Mouse (Mus musculus) hindbrain, embryonic 12.5 days (tissue): ENCODE results near the gene Fam126a. TPM values are rescaled to one million over a fixed set of nuclear protein-coding genes. Genes with fewer than 3 reads are reported as not detected.
"Not testable (repeated sequence)": the region's sequence is repeated elsewhere in the genome, so short reads cannot be mapped to it uniquely, and the experiment has no call there.

Source experiments
- ATAC-seq: fragments of 200-750 bp; cut with Nextera tagmentation; 2 replicates; pipeline ENCODE4 v1.8.0; 2017; ENCODE audit warnings: moderate TSS enrichment; ENCODE audit not compliant: low FRiP score
- H3K27ac ChIP-seq: fragments of 300-500 bp; sonication (generic); 2 replicates; pipeline ENCODE4 v1.5.1; 2016; ENCODE audit warnings: mild to moderate bottlenecking
- H3K27me3 ChIP-seq: fragments of 300-500 bp; sonication (generic); 2 replicates; pipeline ENCODE4 v1.6.1; 2016; ENCODE audit warnings: mild to moderate bottlenecking
- H3K36me3 ChIP-seq: fragments of 300-500 bp; sonication (generic); 2 replicates; pipeline ENCODE4 v1.6.1; 2016; ENCODE audit warnings: mild to moderate bottlenecking
- H3K4me1 ChIP-seq: fragments of 300-500 bp; sonication (generic); 2 replicates; pipeline ENCODE4 v1.6.1; 2016
- H3K4me2 ChIP-seq: fragments of 300-500 bp; sonication (generic); replicated peaks from 2 replicates; pipeline ENCODE4 v1.6.1; 2016; ENCODE audit warnings: mild to moderate bottlenecking
- H3K4me3 ChIP-seq: fragments of 300-500 bp; sonication (generic); 2 replicates; pipeline ENCODE4 v1.5.1; 2016; ENCODE audit warnings: mild to moderate bottlenecking
- H3K9ac ChIP-seq: fragments of 300-500 bp; sonication (generic); 2 replicates; pipeline ENCODE4 v1.6.1; 2016; ENCODE audit warnings: mild to moderate bottlenecking, moderate library complexity
- H3K9me3 ChIP-seq: fragments of 300-500 bp; sonication (generic); replicated peaks from 2 replicates; pipeline ENCODE4 v1.6.1; 2016; ENCODE audit warnings: mild to moderate bottlenecking
- WGBS: fragments of 180-500 bp; shearing (Covaris S2); methylation state at CpG from one replicate; pipeline ENCODE4 v1.1.7; 2016; 5-methylcytosine and 5-hydroxymethylcytosine counted together
- polyA plus RNA-seq: library from polyadenylated mRNA; unstranded; fragments of >200 nt; fragmentation: Nextera tagmentation; extraction: Ambion mirVana; gene quantifications from 2 replicates; pipeline ENCODE4 v1.2.1, GENCODE M21; 2016

Fam126a gene
- polyA plus RNA-seq, 1 experiment from 2014 or later = 50.0 TPM

DNA sequence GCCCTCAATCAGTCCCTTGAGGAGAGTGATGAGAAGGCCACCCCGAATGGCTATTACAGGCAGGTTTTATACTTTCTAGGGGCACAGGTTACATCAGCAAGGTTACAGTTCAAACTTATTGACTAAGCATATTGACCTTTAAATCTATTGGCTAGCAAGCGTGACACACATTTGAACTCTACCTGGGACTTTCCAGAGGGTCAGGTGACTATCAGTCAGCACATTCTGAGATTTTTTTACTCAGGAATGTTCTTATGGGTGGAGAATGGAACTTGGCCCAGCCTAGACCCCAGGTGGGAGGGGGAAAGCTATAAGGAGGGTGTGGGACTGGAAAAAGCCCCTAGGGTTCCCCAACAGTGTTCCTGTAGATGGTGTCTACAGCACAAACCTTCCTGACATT, 159.2 kb downstream of the Fam126a start:
- not testable (repeated sequence) for ATAC-seq, H3K4me1 ChIP-seq, H3K27me3 ChIP-seq, H3K27ac ChIP-seq, H3K4me3 ChIP-seq, H3K36me3 ChIP-seq, H3K9ac ChIP-seq, H3K4me2 ChIP-seq, H3K9me3 ChIP-seq
- WGBS = 89% methylated on average over 2 of the region's 2 CpGs

DNA sequence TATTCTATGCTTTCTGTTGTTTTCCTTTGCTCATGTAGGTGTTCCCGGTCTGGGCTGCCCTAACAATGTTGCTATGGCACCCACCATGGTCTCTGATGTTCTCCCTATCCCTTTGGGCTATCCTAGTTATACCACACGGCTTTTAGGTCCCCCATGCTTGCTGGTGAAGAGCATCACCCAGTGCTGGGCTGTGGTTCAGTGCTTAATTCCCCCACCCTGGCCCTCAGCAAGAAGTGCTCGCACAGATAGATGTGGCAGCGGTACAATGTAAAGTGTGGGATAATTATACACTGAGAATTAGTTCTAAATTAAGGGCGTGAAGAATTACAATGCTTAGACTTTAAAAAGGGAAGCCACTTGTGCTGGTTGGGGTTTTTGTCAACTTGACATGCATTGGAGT, 164.5 kb downstream of the Fam126a start:
- ATAC-seq = no peak
- no peak overlapping the region for H3K4me2 ChIP-seq
- no peaks in the 10 kb centered on the region for H3K27me3 ChIP-seq
- H3K9me3 ChIP-seq = no peaks in the 10 kb centered on the region
- 80% methylated on average over 5 of the region's 5 CpGs for WGBS
- no peak overlapping the region for H3K4me3 ChIP-seq
- H3K27ac ChIP-seq = no peak overlapping the region
- H3K9ac ChIP-seq = no peak overlapping the region
- no peaks in the 10 kb centered on the region for H3K4me1 ChIP-seq
- H3K36me3 ChIP-seq = no peaks in the 10 kb centered on the region

Other genes with a start within 250 kb of the Fam126a start
- gene Pus7, start 247.0 kb downstream of the Fam126a start, polyA plus RNA-seq = 24.1 and 25.6 TPM in 2 replicates
- gene Rint1, start 243.0 kb downstream of the Fam126a start, polyA plus RNA-seq = 39.6 and 40.1 TPM in 2 replicates
- gene Tomm7, start 186.5 kb downstream of the Fam126a start, polyA plus RNA-seq = 91.8 and 104 TPM in 2 replicates
- 113 and 124 TPM in 2 replicates for gene Klhl7, start 69.9 kb upstream of the Fam126a start, polyA plus RNA-seq
- gene Nupl2, start 134.3 kb upstream of the Fam126a start, polyA plus RNA-seq = 17.6 and 19.9 TPM in 2 replicates